Mouse (Mus musculus) adrenal gland, adult 10 weeks (tissue): ENCODE results near the gene Celf2. TPM values are rescaled to one million over a fixed set of nuclear protein-coding genes. Genes with fewer than 3 reads are reported as not detected.

ENCODE experiments used
- polyA plus RNA-seq: library from polyadenylated mRNA; stranded (reverse); fragments of 350-450 nt; fragmentation: Illumina TruSeq; extraction: RNeasy Lipid Tissue Mini Kit (QIAGEN cat#74804); gene quantifications from one replicate; pipeline ENCODE4 v1.2.3, GENCODE M21; 2014; ENCODE audit warnings: low read depth, low replicate concordance

The Celf2 gene
- 29.2 TPM for polyA plus RNA-seq

GRCm38 (mm10) chr2:7509463-7509862 lies at the start of gene Celf2:
Gene Celf2, minus strand, starts transcription at chr2:7509563.

